Mouse (Mus musculus) neural tube, embryonic 12.5 days (tissue): ENCODE data around the gene Cdc5l. TPM values are rescaled to one million over a fixed set of nuclear protein-coding genes. Genes with fewer than 3 reads are reported as not detected.

Experiments
- ATAC-seq: fragments of 200-750 bp; cut with Nextera tagmentation; 2 replicates; pipeline ENCODE4 v1.8.0; 2017; ENCODE audit warnings: low read depth, mild to moderate bottlenecking, moderate TSS enrichment, moderate library complexity; ENCODE audit not compliant: low FRiP score
- H3K27ac ChIP-seq: fragments of 300-500 bp; sonication (generic); 2 replicates; pipeline ENCODE4 v1.5.1; 2016
- H3K27me3 ChIP-seq: fragments of 300-500 bp; sonication (generic); replicated peaks from 2 replicates; pipeline ENCODE4 v1.6.1; 2016; ENCODE audit warnings: mild to moderate bottlenecking
- H3K36me3 ChIP-seq: fragments of 300-500 bp; sonication (generic); 2 replicates; pipeline ENCODE4 v1.6.1; 2016; ENCODE audit warnings: mild to moderate bottlenecking
- H3K4me1 ChIP-seq: fragments of 300-500 bp; sonication (generic); 2 replicates; pipeline ENCODE4 v1.6.1; 2016
- H3K4me2 ChIP-seq: fragments of 300-500 bp; sonication (generic); replicated peaks from 2 replicates; pipeline ENCODE4 v1.6.1; 2016; ENCODE audit warnings: mild to moderate bottlenecking
- H3K4me3 ChIP-seq: fragments of 300-500 bp; sonication (generic); 2 replicates; pipeline ENCODE4 v1.5.1; 2016
- H3K9ac ChIP-seq: fragments of 300-500 bp; sonication (generic); 2 replicates; pipeline ENCODE4 v1.6.1; 2016; ENCODE audit warnings: mild to moderate bottlenecking
- H3K9me3 ChIP-seq: fragments of 300-500 bp; sonication (generic); 2 replicates; pipeline ENCODE4 v1.6.1; 2016; ENCODE audit warnings: mild to moderate bottlenecking
- WGBS: fragments of 180-500 bp; shearing (Covaris S2); methylation state at CpG from one replicate; pipeline ENCODE4 v1.1.7; 2016; 5-methylcytosine and 5-hydroxymethylcytosine counted together
- polyA plus RNA-seq: library from polyadenylated mRNA; unstranded; fragments of >200 nt; fragmentation: Nextera tagmentation; extraction: Ambion mirVana; gene quantifications from 2 replicates; pipeline ENCODE4 v1.2.1, GENCODE M21; 2016

Cdc5l gene
- polyA plus RNA-seq, 1 experiment from 2014 or later = 71.8 TPM

- no peak overlapping the region for H3K4me2 ChIP-seq
- H3K4me3 ChIP-seq = no peak overlapping the region
- 91% methylated on average over 4 of the region's 4 CpGs for WGBS
- ATAC-seq = no peak
- H3K4me1 ChIP-seq = no peaks in the 10 kb centered on the region
- no peaks in the 10 kb centered on the region for H3K27me3 ChIP-seq
- no peak overlapping the region for H3K9ac ChIP-seq
- no peaks in the 10 kb centered on the region for H3K36me3 ChIP-seq
- H3K27ac ChIP-seq = no peak overlapping the region
- 0 out of 2 replicates have a peak, but pooled peaks cover 4% of the 10 kb centered on the region for H3K9me3 ChIP-seq
These were observed 85.6 kb downstream of the Cdc5l start for GRCm38 (mm10) chr17:45347951-45348350.

Other genes with a start within 250 kb of the Cdc5l start
- gene Spats1, start 41.7 kb upstream of the Cdc5l start, polyA plus RNA-seq = 1.2 and 1.3 TPM in 2 replicates
- gene Aars2, start 73.1 kb upstream of the Cdc5l start, polyA plus RNA-seq = 23.6 and 25.4 TPM in 2 replicates
- 1.9 TPM in 2 replicates for gene Tcte1, start 89.7 kb upstream of the Cdc5l start, polyA plus RNA-seq
- gene Tmem151b, start 115.9 kb upstream of the Cdc5l start, polyA plus RNA-seq = 10.5 and 13.1 TPM in 2 replicates
- 7.4 and 7.5 TPM in 2 replicates for gene Nfkbie, start 122.0 kb upstream of the Cdc5l start, polyA plus RNA-seq
- gene Slc35b2, start 130.1 kb upstream of the Cdc5l start, polyA plus RNA-seq = 87.6 and 90.5 TPM in 2 replicates
- gene Hsp90ab1, start 139.5 kb upstream of the Cdc5l start, polyA plus RNA-seq = 1,381 and 1,470 TPM in 2 replicates
- 44.7 and 47.9 TPM in 2 replicates for gene Slc29a1, start 165.9 kb upstream of the Cdc5l start, polyA plus RNA-seq
- 4.4 and 6.8 TPM in 2 replicates for gene Mymx, start 168.4 kb upstream of the Cdc5l start, polyA plus RNA-seq
- gene Capn11, start 225.6 kb upstream of the Cdc5l start, polyA plus RNA-seq = 1.1 and 1.4 TPM in 2 replicates